Mouse (Mus musculus) neural tube, embryonic 12.5 days (tissue): ENCODE measurements around the gene Cog1. TPM values are rescaled to one million over a fixed set of nuclear protein-coding genes. Genes with fewer than 3 reads are reported as not detected.

Source experiments
- ATAC-seq: fragments of 200-750 bp; cut with Nextera tagmentation; 2 replicates; pipeline ENCODE4 v1.8.0; 2017; ENCODE audit warnings: low read depth, mild to moderate bottlenecking, moderate TSS enrichment, moderate library complexity; ENCODE audit not compliant: low FRiP score
- H3K27ac ChIP-seq: fragments of 300-500 bp; sonication (generic); 2 replicates; pipeline ENCODE4 v1.5.1; 2016
- H3K27me3 ChIP-seq: fragments of 300-500 bp; sonication (generic); replicated peaks from 2 replicates; pipeline ENCODE4 v1.6.1; 2016; ENCODE audit warnings: mild to moderate bottlenecking
- H3K36me3 ChIP-seq: fragments of 300-500 bp; sonication (generic); 2 replicates; pipeline ENCODE4 v1.6.1; 2016; ENCODE audit warnings: mild to moderate bottlenecking
- H3K4me1 ChIP-seq: fragments of 300-500 bp; sonication (generic); 2 replicates; pipeline ENCODE4 v1.6.1; 2016
- H3K4me2 ChIP-seq: fragments of 300-500 bp; sonication (generic); replicated peaks from 2 replicates; pipeline ENCODE4 v1.6.1; 2016; ENCODE audit warnings: mild to moderate bottlenecking
- H3K4me3 ChIP-seq: fragments of 300-500 bp; sonication (generic); 2 replicates; pipeline ENCODE4 v1.5.1; 2016
- H3K9ac ChIP-seq: fragments of 300-500 bp; sonication (generic); 2 replicates; pipeline ENCODE4 v1.6.1; 2016; ENCODE audit warnings: mild to moderate bottlenecking
- H3K9me3 ChIP-seq: fragments of 300-500 bp; sonication (generic); 2 replicates; pipeline ENCODE4 v1.6.1; 2016; ENCODE audit warnings: mild to moderate bottlenecking
- WGBS: fragments of 180-500 bp; shearing (Covaris S2); methylation state at CpG from one replicate; pipeline ENCODE4 v1.1.7; 2016; 5-methylcytosine and 5-hydroxymethylcytosine counted together
- polyA plus RNA-seq: library from polyadenylated mRNA; unstranded; fragments of >200 nt; fragmentation: Nextera tagmentation; extraction: Ambion mirVana; gene quantifications from 2 replicates; pipeline ENCODE4 v1.2.1, GENCODE M21; 2016

Gene Cog1
- polyA plus RNA-seq, 1 experiment from 2014 or later, result 50.7 TPM

DNA sequence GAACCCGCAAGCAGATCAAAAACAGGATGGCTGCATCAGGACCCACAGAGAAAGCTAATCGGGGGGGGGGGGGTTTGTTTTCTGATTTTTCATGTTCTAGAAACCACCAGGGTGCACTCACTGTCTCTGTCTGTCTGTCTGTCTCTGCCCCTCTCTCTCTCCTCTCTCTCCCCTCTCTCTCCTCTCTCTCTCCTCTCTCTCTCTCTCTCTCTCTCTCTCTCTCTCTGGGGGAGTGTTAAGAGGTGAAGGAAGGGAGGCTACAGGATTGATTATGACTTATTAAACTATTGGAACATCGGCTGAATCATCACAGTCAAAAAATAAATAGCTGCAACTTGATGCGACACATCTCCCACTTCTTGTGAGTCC lies 30.7 kb upstream of the Cog1 start:
- no peak overlapping the region for H3K27ac ChIP-seq
- H3K36me3 ChIP-seq, result no peaks in the 10 kb centered on the region
- no peaks in the 10 kb centered on the region for H3K9me3 ChIP-seq
- H3K4me1 ChIP-seq, result peaks cover 41% of the 10 kb centered on the region
- ATAC-seq, result no peak
- H3K4me2 ChIP-seq, result peak overlapping the region; percentile 94
- peak overlapping the region; percentile 69; the same call in 1 of the 2 replicates for H3K9ac ChIP-seq
- 22% methylated on average over 4 of the region's 4 CpGs for WGBS
- H3K4me3 ChIP-seq, result peak overlapping the region; percentile 48; the same call in 1 of the 2 replicates
- H3K27me3 ChIP-seq, result peaks cover 33% of the 10 kb centered on the region

DNA sequence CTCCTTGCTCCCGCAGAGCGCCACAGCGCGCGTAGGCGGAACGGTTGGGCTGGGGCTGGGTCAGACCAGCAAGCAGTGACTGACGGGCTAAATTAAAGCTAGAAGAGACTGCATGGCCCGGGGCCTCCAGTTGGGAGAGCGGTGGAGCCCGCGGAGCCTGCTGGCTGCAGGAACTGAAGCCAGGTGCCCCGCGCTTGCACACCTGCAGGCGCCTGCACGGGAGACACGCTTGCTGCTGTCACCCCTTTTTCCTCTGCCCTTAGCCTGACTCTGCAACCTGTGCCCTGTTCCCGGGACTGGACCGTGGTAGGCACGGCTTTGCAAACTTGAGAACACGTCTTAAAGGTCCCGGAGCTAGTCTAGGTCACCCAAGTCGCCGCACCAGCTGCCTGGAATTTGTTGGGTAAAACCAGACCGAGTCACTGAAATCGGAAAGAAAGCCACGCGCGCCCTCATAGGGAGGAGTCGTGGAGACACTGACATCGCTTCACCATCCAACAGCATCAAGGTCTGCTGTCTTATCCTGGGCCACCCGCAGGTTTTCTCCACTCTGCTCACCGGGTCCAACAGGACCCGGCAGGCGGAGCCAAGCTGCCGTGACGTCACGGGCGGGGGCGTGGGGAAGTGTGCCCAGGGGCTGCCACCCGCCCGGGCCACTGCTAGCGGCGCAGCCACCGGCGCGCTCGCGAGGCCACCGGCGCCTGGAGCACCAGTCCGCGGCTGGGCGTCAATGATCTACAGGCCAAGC lies 30.1 kb upstream of the Cog1 start, which contains the start of gene Sstr2:
TSS of gene Sstr2 (plus strand) at position 671 of the 748 bp plus-strand sequence.
- peak; percentile 76 for ATAC-seq
- 1% methylated on average over 54 of the region's 54 CpGs for WGBS
- Histone ChIP-seq H3K36me3 (no peaks in the 10 kb centered on the region), H3K4me3 (peak within 1 kb of the TSS; percentile 48), H3K9ac (peak within 1 kb of the TSS; percentile 69), H3K27ac (no peak within 1 kb of the TSS; the same call in 1 of the 2 replicates), H3K27me3 (peaks cover 33% of the 10 kb centered on the region), H3K4me2 (peak within 1 kb of the TSS; percentile 94), H3K4me1 (peaks cover 41% of the 10 kb centered on the region), H3K9me3 (no peaks in the 10 kb centered on the region)

DNA sequence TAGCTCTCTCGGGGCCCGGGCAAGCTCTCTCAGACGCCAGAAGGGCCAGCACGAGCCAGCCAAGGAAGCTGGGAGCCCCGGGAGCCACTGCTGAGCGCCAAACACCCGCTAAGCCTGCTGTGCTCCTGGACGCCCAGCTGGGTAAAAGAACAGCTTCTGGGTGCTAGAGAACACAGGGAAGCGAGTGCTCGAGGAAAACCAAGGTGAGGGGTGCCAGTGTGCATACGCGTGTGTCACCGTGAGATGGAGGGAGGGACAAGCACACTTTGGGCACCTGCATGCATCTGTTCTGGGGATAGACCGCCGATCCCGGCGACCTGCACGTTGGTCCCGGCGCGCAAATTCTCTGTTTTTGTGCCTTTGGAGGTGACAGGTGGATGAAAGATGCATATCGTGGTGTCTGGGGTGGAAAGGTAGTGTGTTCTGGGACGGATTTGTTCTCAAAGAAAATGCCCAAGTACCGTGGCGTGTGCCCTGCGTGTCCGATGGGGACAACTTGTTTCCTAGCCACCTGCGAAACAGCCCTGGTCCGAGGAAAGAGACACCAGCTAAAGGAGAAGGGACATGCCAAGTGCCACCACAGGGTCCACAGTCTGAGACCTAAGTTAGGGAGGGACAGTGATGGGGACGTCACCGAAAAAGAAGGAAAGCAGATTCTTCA lies 29.4 kb upstream of the Cog1 start:
- Histone ChIP-seq H3K4me3 (peak overlapping the region; percentile 48), H3K9me3 (no peaks in the 10 kb centered on the region), H3K9ac (peak overlapping the region; percentile 69), H3K4me1 (peaks cover 41% of the 10 kb centered on the region), H3K27me3 (peaks cover 33% of the 10 kb centered on the region), H3K27ac (no peak overlapping the region), H3K36me3 (peaks cover 6% of the 10 kb centered on the region), H3K4me2 (peak overlapping the region; percentile 94)
- peak; percentile 24; the same call in 1 of the 2 replicates for ATAC-seq
- WGBS, result 2% methylated on average over 31 of the region's 31 CpGs

DNA sequence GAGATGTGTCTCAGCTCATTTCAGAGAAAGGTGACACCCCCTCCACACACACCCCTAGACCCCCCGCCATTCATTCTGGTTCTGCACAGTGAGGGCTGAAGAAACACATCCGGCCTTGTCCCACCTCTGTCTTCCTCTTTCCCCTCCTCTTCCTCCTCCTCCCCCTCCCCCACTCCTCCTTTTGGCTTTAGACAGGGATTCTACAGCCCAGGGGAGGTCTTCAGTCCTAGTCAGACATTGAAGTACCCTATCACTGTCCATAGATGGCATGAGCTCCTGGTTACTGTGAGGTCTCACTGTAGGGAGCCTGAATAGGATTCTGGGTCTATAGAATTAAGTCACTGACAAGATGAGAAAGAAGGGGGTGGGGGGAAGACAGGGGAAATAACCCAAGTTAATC lies 28.0 kb upstream of the Cog1 start:
- Histone ChIP-seq H3K27ac (no peak overlapping the region), H3K27me3 (peaks cover 33% of the 10 kb centered on the region), H3K9me3 (no peaks in the 10 kb centered on the region), H3K4me3 (peak overlapping the region; percentile 48; the same call in 1 of the 2 replicates), H3K4me1 (peaks cover 41% of the 10 kb centered on the region), H3K9ac (peak overlapping the region; percentile 69; the same call in 1 of the 2 replicates), H3K4me2 (peak overlapping the region; percentile 94), H3K36me3 (peaks cover 16% of the 10 kb centered on the region)
- 60% methylated on average over 2 of the region's 2 CpGs for WGBS
- ATAC-seq, result no peak

DNA sequence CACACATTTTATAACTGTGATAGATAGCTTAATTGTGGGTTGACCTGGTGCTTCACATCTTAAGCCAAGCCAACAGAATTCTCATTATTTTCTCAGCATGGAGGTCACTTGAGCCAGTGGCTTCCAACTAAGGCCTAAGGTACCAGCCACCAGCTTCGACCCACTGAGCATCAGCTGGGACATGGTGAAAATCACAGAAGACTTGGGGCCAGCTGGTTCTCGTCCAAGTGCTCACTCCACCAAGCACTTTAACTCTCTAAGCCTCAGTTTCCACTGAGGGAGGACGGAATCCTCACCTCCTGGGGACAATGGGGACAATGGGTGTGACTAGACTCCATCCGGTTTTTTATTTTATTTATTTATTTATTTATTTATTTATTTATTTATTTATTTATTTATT lies 26.9 kb upstream of the Cog1 start:
- 90% methylated on average over 4 of the region's 4 CpGs for WGBS
- Histone ChIP-seq H3K4me3 (no peak overlapping the region), H3K9me3 (no peaks in the 10 kb centered on the region), H3K27me3 (peaks cover 33% of the 10 kb centered on the region), H3K36me3 (peaks cover 16% of the 10 kb centered on the region), H3K4me1 (peaks cover 41% of the 10 kb centered on the region), H3K27ac (no peak overlapping the region), H3K4me2 (no peak overlapping the region), H3K9ac (no peak overlapping the region)
- ATAC-seq, result no peak

DNA sequence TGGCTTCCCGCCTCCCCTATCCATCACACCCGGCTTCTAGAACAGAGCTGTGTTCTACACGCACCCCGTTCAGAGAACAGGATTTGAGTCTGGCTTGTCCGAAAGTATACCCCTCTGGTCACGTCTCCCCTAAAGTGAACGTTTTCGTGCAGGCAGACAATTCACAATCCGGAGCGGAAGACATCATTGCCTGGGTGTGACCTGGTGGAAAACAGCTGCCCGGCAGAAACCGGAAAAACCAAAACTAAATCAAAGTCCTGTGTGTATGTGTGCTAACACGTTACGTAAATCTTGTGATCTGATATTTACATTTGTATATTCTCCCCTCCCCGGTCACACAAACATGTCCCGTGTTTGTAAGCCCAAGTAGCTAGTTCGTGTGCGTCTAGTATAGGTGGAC lies 23.5 kb upstream of the Cog1 start:
- peaks cover 11% of the 10 kb centered on the region; the same call in 1 of the 2 replicates for H3K4me1 ChIP-seq
- peaks cover 16% of the 10 kb centered on the region for H3K36me3 ChIP-seq
- H3K4me3 ChIP-seq, result no peak overlapping the region
- no peak overlapping the region for H3K27ac ChIP-seq
- H3K9me3 ChIP-seq, result no peaks in the 10 kb centered on the region
- H3K27me3 ChIP-seq, result peaks cover 8% of the 10 kb centered on the region
- H3K9ac ChIP-seq, result no peak overlapping the region
- no peak for ATAC-seq
- H3K4me2 ChIP-seq, result no peak overlapping the region
- WGBS, result 95% methylated on average over 18 of the region's 18 CpGs

DNA sequence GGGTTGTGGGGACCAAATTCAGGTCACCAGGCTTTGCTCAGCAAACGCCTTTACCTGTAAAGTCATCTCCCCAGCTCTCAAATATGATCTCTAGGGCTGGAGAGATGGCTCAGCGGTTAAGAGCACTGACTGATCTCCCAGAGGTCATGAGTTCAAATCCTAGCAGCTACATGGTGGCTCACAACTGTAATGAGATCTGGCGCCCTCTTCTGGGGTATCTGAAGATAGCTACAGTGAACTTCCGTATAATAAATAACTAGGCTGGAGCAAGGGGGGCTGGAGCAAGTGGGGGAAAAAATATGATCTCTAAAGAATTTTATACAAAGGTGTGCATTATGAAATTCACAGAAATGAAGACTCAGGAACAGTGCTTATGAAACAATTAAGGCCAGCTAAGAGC lies 21.2 kb upstream of the Cog1 start:
- 55% methylated on average over 4 of the region's 4 CpGs for WGBS
- Histone ChIP-seq H3K27me3 (no peaks in the 10 kb centered on the region), H3K4me2 (no peak overlapping the region), H3K4me3 (no peak overlapping the region), H3K27ac (no peak overlapping the region), H3K9me3 (no peaks in the 10 kb centered on the region), H3K36me3 (peaks cover 16% of the 10 kb centered on the region), H3K9ac (no peak overlapping the region), H3K4me1 (no peaks in the 10 kb centered on the region)
- no peak for ATAC-seq

DNA sequence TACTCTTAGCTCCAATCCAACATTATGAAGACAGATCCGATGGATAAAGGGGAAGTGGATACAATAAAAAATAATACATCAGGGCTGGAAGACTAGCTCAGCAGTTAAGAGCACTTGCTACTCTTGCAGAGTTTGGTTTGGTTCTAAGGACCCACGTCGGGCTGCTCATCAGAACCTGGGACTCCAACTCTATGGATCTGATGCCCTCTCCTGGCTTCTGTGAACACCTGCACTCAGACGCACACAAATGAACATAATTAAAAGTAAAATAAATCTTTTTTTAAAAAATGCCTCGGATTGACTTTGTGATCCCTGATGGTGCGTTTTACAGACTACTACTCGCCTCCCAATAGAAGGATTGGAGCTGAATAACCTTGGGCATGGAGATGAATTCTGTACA lies 18.3 kb upstream of the Cog1 start:
- Histone ChIP-seq H3K4me3 (no peak overlapping the region), H3K4me1 (no peaks in the 10 kb centered on the region), H3K9me3 (no peaks in the 10 kb centered on the region), H3K27ac (no peak overlapping the region), H3K36me3 (no peaks in the 10 kb centered on the region), H3K27me3 (no peaks in the 10 kb centered on the region), H3K4me2 (no peak overlapping the region), H3K9ac (no peak overlapping the region)
- WGBS, result 64% methylated on average over 7 of the region's 7 CpGs
- ATAC-seq, result no peak

DNA sequence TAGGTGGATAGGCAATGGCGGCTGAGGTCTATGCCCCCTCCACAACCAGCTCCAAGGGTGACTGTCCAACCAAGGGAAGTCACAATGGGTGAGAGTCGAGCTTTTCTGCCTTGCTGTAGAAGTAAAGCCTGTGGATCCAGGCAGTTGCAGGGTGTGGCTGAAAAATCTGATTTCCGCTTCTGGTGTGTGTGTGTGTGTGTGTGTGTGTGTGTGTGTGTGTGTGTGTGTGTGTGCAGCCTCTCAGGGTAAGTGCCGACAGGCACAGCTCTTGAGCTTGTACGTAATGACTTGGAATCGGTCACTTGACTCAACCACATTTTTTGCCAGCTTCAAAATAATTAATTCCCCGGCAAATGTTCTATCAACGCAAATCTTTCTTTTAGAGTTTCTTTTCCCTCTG lies 17.7 kb upstream of the Cog1 start:
- no peaks in the 10 kb centered on the region for H3K4me1 ChIP-seq
- WGBS, result 87% methylated on average over 8 of the region's 8 CpGs
- no peak overlapping the region for H3K4me3 ChIP-seq
- H3K27ac ChIP-seq, result no peak overlapping the region
- no peaks in the 10 kb centered on the region for H3K36me3 ChIP-seq
- H3K4me2 ChIP-seq, result no peak overlapping the region
- no peaks in the 10 kb centered on the region for H3K27me3 ChIP-seq
- ATAC-seq, result no peak
- no peaks in the 10 kb centered on the region for H3K9me3 ChIP-seq
- no peak overlapping the region for H3K9ac ChIP-seq

DNA sequence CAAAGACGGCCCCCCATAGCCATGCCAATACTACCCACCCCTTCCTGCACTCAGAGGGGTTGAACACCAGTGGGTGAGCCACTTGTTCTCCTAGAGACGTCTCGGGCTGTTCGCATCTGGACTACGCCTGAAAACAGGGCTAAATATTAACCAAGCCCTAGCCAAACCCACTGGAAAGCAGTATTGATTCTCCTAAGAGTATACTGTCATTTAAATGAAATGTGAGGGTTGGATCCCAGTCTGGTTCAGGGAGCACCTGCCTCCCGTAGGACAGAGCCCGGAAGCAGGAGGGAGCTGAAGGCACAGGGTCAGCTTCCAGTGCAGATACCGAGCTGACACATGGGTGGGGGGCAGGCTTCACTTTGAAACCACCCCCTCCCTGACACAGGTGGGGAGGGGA lies 17.1 kb upstream of the Cog1 start:
- WGBS, result 58% methylated on average over 8 of the region's 8 CpGs
- Histone ChIP-seq H3K4me2 (no peak overlapping the region), H3K4me1 (no peaks in the 10 kb centered on the region), H3K9me3 (no peaks in the 10 kb centered on the region), H3K36me3 (no peaks in the 10 kb centered on the region), H3K4me3 (no peak overlapping the region), H3K9ac (no peak overlapping the region), H3K27ac (no peak overlapping the region), H3K27me3 (no peaks in the 10 kb centered on the region)
- no peak for ATAC-seq

DNA sequence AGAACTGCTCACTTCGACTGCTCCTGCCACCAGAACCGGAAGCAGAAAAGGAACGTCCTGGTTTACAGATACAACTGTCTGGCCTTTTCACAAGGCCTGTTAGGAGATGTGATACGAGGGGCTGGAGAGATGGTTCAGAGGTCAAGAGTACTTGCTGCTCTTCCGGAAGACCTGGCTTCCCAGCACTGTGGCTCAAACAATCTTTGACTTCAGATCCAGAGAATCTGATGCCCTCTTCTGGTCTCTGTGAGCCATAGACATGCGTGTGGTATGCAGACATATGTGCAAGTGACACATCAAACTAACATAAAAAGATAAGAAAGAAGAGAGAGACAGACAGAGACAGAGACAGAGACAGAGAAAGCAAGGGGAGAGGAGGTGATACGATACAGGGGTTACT lies 16.7 kb upstream of the Cog1 start:
- Histone ChIP-seq H3K27me3 (no peaks in the 10 kb centered on the region), H3K9me3 (no peaks in the 10 kb centered on the region), H3K4me3 (no peak overlapping the region), H3K36me3 (no peaks in the 10 kb centered on the region), H3K4me1 (no peaks in the 10 kb centered on the region), H3K4me2 (no peak overlapping the region), H3K27ac (no peak overlapping the region), H3K9ac (no peak overlapping the region)
- 80% methylated on average over 7 of the region's 7 CpGs for WGBS
- ATAC-seq, result no peak

DNA sequence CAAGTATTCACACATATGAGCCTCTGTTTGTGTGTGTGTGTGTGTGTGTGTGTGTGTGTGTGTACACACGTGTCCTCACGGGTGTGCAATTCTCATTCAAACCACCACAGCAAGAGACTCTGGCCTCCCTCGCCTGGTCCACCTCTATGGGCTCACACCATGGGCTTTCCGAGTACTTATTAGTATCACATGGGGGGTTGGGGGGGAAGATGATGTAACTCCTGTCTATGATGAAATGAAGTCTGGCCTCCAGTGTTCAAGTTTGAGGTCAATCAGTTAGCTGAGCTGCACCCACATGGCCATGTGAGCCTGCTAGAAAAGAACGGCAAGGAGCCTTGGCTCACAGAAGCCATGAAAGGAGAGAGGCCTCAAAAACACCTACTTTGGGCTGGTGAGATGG lies 15.6 kb upstream of the Cog1 start:
- WGBS, result 94% methylated on average over 5 of the region's 5 CpGs
- no peak overlapping the region for H3K4me3 ChIP-seq

More for the DNA sequence above, 15.6 kb upstream of the Cog1 start:
- Histone ChIP-seq H3K9me3 (no peaks in the 10 kb centered on the region), H3K4me1 (no peaks in the 10 kb centered on the region), H3K27me3 (no peaks in the 10 kb centered on the region), H3K36me3 (no peaks in the 10 kb centered on the region), H3K4me2 (no peak overlapping the region), H3K9ac (no peak overlapping the region), H3K27ac (no peak overlapping the region)
- no peak for ATAC-seq
